Mouse (Mus musculus) 3T3-L1 (cell line): ENCODE data around the gene Osr1.

Source experiments
- DNase-seq: peaks from one replicate; pipeline ENCODE4 v3.0.0-alpha.2; 2015; ENCODE audit warnings: low read depth, low spot score

Osr1 gene

GRCm38 (mm10) chr12:9585085-9585453 lies 15.2 kb downstream of the Osr1 start:
- DNase-seq, result no peak

- no peak for DNase-seq
Observed at GRCm38 (mm10) chr12:9587732-9588131, 17.8 kb downstream of the Osr1 start.

- peak; percentile 57 for DNase-seq
Observed at GRCm38 (mm10) chr12:9589561-9590134, 19.7 kb downstream of the Osr1 start.

- DNase-seq, result no peak
Observed at GRCm38 (mm10) chr12:9591141-9591540, 21.2 kb downstream of the Osr1 start.

GRCm38 (mm10) chr12:9598219-9598618 lies 28.3 kb downstream of the Osr1 start:
- peak; percentile 65 for DNase-seq
